Mouse (Mus musculus): ENCODE data around the gene Bik. TPM values are rescaled to one million over a fixed set of nuclear protein-coding genes. Genes with fewer than 3 reads are reported as not detected.
A peak's percentile ranks its signal among the peaks of the same experiment; 100 is the strongest.

Bik gene
- polyA plus RNA-seq, 1 experiment = 4.7 TPM

GRCm38 (mm10) chr15:83591758-83592157 is 65.1 kb downstream of the Bik start:
- Histone ChIP-seq H3K4me3 (ENCODE audit: extremely low read depth, insufficient read depth, insufficient read length) (no peak overlapping the region), H3K4me1 (ENCODE audit: control insufficient read depth, insufficient read depth, insufficient read length) (no peaks in the 10 kb centered on the region; the same call in 1 of the 2 replicates), H3K36me3 (ENCODE audit: control insufficient read depth, insufficient read depth, low read length) (peaks cover 2% of the 10 kb centered on the region; the same call in 1 of the 2 replicates), H3K27me3 (ENCODE audit: control insufficient read depth, insufficient read depth, low read length) (no peaks in the 10 kb centered on the region), H3K27ac (ENCODE audit: insufficient read depth, low read length) (no peak overlapping the region; the same call in 1 of the 2 replicates)
- TF ChIP-seq POLR2A (IDR thresholded peaks at IDR 0.05; ENCODE audit: low read depth, low read length) (no peak), CTCF (IDR thresholded peaks at IDR 0.05; ENCODE audit: extremely low read depth, insufficient read depth, insufficient read length, insufficient replicate concordance) (no peak)
- 86% methylated on average over 6 of the region's 6 CpGs for WGBS
- no peak for DNase-seq (ENCODE audit: low read depth in 1 of 2, low spot score in 2 of 2)

- Histone ChIP-seq H3K27ac (ENCODE audit: insufficient read depth, low read length) (peak overlapping the region; percentile 74), H3K36me3 (ENCODE audit: control insufficient read depth, insufficient read depth, low read length) (no peaks in the 10 kb centered on the region), H3K4me1 (ENCODE audit: control insufficient read depth, insufficient read depth, insufficient read length) (no peaks in the 10 kb centered on the region; the same call in 1 of the 2 replicates), H3K27me3 (ENCODE audit: control insufficient read depth, insufficient read depth, low read length) (no peaks in the 10 kb centered on the region), H3K4me3 (ENCODE audit: extremely low read depth, insufficient read depth, insufficient read length) (0 out of 2 replicates have a peak overlapping the region, but pooled peaks have one; percentile 10)
- TF ChIP-seq POLR2A (IDR thresholded peaks at IDR 0.05; ENCODE audit: low read depth, low read length) (no peak), CTCF (IDR thresholded peaks at IDR 0.05; ENCODE audit: extremely low read depth, insufficient read depth, insufficient read length, insufficient replicate concordance) (no peak)
- DNase-seq (ENCODE audit: low read depth in 1 of 2, low spot score in 2 of 2) = no peak
- WGBS = 81% methylated on average over 8 of the region's 8 CpGs
These were observed 65.9 kb downstream of the Bik start for GRCm38 (mm10) chr15:83592260-83593188.

GRCm38 (mm10) chr15:83593189-83593585 is 66.5 kb downstream of the Bik start:
- peak overlapping the region; percentile 45; the same call in 1 of the 2 replicates for H3K27ac ChIP-seq (ENCODE audit: insufficient read depth, low read length)
- no peak for DNase-seq (ENCODE audit: low read depth in 1 of 2, low spot score in 2 of 2)
- no peaks in the 10 kb centered on the region; the same call in 1 of the 2 replicates for H3K4me1 ChIP-seq (ENCODE audit: control insufficient read depth, insufficient read depth, insufficient read length)
- 0 out of 2 replicates have a peak overlapping the region, but pooled peaks have one; percentile 10 for H3K4me3 ChIP-seq (ENCODE audit: extremely low read depth, insufficient read depth, insufficient read length)
- H3K36me3 ChIP-seq (ENCODE audit: control insufficient read depth, insufficient read depth, low read length) = no peaks in the 10 kb centered on the region
- TF ChIP-seq POLR2A (IDR thresholded peaks at IDR 0.05; ENCODE audit: low read depth, low read length) = no peak
- no peak for TF ChIP-seq CTCF (IDR thresholded peaks at IDR 0.05; ENCODE audit: extremely low read depth, insufficient read depth, insufficient read length, insufficient replicate concordance)
- H3K27me3 ChIP-seq (ENCODE audit: control insufficient read depth, insufficient read depth, low read length) = no peaks in the 10 kb centered on the region

- Histone ChIP-seq H3K4me1 (ENCODE audit: control insufficient read depth, insufficient read depth, insufficient read length) (no peaks in the 10 kb centered on the region; the same call in 1 of the 2 replicates), H3K4me3 (ENCODE audit: extremely low read depth, insufficient read depth, insufficient read length) (peak overlapping the region; percentile 82), H3K27me3 (ENCODE audit: control insufficient read depth, insufficient read depth, low read length) (no peaks in the 10 kb centered on the region), H3K36me3 (ENCODE audit: control insufficient read depth, insufficient read depth, low read length) (no peaks in the 10 kb centered on the region), H3K27ac (ENCODE audit: insufficient read depth, low read length) (no peak overlapping the region; the same call in 1 of the 2 replicates)
- DNase-seq (ENCODE audit: low read depth in 1 of 2, low spot score in 2 of 2) = no peak
- 34% methylated on average over 19 of the region's 19 CpGs for WGBS
- TF ChIP-seq POLR2A (IDR thresholded peaks at IDR 0.05; ENCODE audit: low read depth, low read length) (no peak), CTCF (IDR thresholded peaks at IDR 0.05; ENCODE audit: extremely low read depth, insufficient read depth, insufficient read length, insufficient replicate concordance) (no peak)
These were observed 67.2 kb downstream of the Bik start for GRCm38 (mm10) chr15:83593702-83594512.

Other genes starting within 250 kb of the Bik start
- 14.6 TPM in 2 replicates for gene Arfgap3, start 176.6 kb upstream of the Bik start, polyA plus RNA-seq (2012; rRNA removed)
- gene Pacsin2, start 62.3 kb upstream of the Bik start, polyA plus RNA-seq (2012; rRNA removed) = 27.4 and 27.6 TPM in 2 replicates
- 4.4 TPM in 2 replicates for gene Ttll1, start 16.0 kb upstream of the Bik start, polyA plus RNA-seq (2012; rRNA removed)
- gene Tspo, start 36.7 kb downstream of the Bik start, polyA plus RNA-seq (2012; rRNA removed) = 257 and 293 TPM in 2 replicates
- 19.1 and 20.9 TPM in 2 replicates for gene Mcat, start 36.9 kb downstream of the Bik start, polyA plus RNA-seq (2012; rRNA removed)
- gene Ttll12, start 68.3 kb downstream of the Bik start, polyA plus RNA-seq (2012; rRNA removed) = 19.9 and 23.6 TPM in 2 replicates
- 8.8 and 10.0 TPM in 2 replicates for gene Scube1, start 198.2 kb downstream of the Bik start, polyA plus RNA-seq (2012; rRNA removed)